Mouse (Mus musculus) neural tube, embryonic 15.5 days (tissue): ENCODE measurements around the gene Zfp729a. TPM values are rescaled to one million over a fixed set of nuclear protein-coding genes. Genes with fewer than 3 reads are reported as not detected.
"Not testable (repeated sequence)": the region's sequence is repeated elsewhere in the genome, so short reads cannot be mapped to it uniquely, and the experiment has no call there.

ENCODE experiments used
- ATAC-seq: fragments of 200-750 bp; cut with Nextera tagmentation; 2 replicates; pipeline ENCODE4 v1.8.0; 2017; ENCODE audit warnings: mild to moderate bottlenecking, moderate TSS enrichment, moderate library complexity; ENCODE audit not compliant: low FRiP score
- H3K27ac ChIP-seq: fragments of 300-500 bp; sonication (generic); replicated peaks from 2 replicates; pipeline ENCODE4 v1.5.1; 2015; ENCODE audit warnings: mild to moderate bottlenecking, inconsistent platforms
- H3K27me3 ChIP-seq: fragments of 300-500 bp; sonication (generic); replicated peaks from 2 replicates; pipeline ENCODE4 v1.6.1; 2015; ENCODE audit warnings: inconsistent platforms
- H3K36me3 ChIP-seq: fragments of 300-500 bp; sonication (generic); 2 replicates; pipeline ENCODE4 v1.6.1; 2015; ENCODE audit warnings: inconsistent platforms
- H3K4me1 ChIP-seq: fragments of 300-500 bp; sonication (generic); 2 replicates; pipeline ENCODE4 v1.6.1; 2015; ENCODE audit warnings: inconsistent platforms
- H3K4me2 ChIP-seq: fragments of 300-500 bp; sonication (generic); 2 replicates; pipeline ENCODE4 v1.6.1; 2015; ENCODE audit warnings: inconsistent platforms, mild to moderate bottlenecking, moderate library complexity
- H3K4me3 ChIP-seq: fragments of 300-500 bp; sonication (generic); replicated peaks from 2 replicates; pipeline ENCODE4 v1.5.1; 2015; ENCODE audit warnings: mild to moderate bottlenecking, inconsistent platforms
- H3K9ac ChIP-seq: fragments of 300-500 bp; sonication (generic); replicated peaks from 2 replicates; pipeline ENCODE4 v1.6.1; 2015; ENCODE audit warnings: mild to moderate bottlenecking, inconsistent platforms
- H3K9me3 ChIP-seq: fragments of 300-500 bp; sonication (generic); replicated peaks from 2 replicates; pipeline ENCODE4 v1.6.1; 2016; ENCODE audit warnings: inconsistent platforms
- WGBS: fragments of 180-500 bp; shearing (Covaris S2); methylation state at CpG from one replicate; pipeline ENCODE4 v1.1.7; 2015; ENCODE audit warnings: mixed read lengths; 5-methylcytosine and 5-hydroxymethylcytosine counted together
- polyA plus RNA-seq: library from polyadenylated mRNA; unstranded; fragments of >200 nt; fragmentation: Nextera tagmentation; extraction: Ambion mirVana; gene quantifications from 2 replicates; pipeline ENCODE4 v1.2.1, GENCODE M21; 2015

Zfp729a gene
- polyA plus RNA-seq = 2.9 and 3.4 TPM in 2 replicates

DNA sequence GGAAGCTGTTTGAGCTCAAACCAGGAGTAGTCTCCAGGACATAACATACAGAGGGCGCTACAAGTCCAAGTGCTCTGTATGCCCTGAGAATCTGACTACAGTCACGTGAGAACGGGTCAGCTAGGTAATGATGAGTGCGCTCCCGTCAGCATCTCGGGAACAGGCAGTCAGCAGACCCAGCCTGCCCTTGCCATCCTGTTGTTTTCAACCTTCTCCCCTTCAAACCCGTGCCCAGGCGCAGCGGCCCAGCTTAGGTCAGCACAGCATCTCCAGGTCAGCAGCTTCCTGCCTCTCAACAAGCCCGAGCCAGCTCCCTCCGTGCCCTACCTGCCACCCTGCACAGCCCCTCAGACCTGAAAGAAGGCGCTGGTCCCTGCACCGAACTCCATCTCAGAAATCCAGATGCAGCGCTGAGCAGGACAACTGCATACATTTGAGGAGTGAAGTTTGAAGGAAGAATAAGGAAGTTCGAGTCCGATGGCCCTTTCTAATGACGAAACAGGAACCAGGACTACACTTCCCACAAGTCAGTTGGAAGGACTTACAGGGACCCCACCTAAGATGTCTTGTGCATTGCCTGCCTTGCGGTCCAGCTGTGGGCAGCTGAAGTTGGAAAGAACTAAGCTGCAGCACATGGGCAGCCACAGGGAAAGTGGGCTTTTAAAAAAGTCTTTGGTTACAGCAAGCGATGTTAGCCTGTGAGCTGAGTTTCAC is at the start of gene Zfp729a, which contains the start of gene Gm49345:
TSS of gene Zfp729a (minus strand) at position 498 of the 714 bp plus-strand sequence.
TSS of gene Gm49345 (minus strand) at position 476 of the 714 bp plus-strand sequence.
- H3K27ac ChIP-seq = peak within 1 kb of the TSS; percentile 70
- H3K4me1 ChIP-seq = peaks cover 9% of the 10 kb centered on the region
- peak within 1 kb of the TSS; percentile 66 for H3K4me2 ChIP-seq
- H3K9ac ChIP-seq = peak within 1 kb of the TSS; percentile 76
- under 1% methylated on average over 19 of the region's 19 CpGs for WGBS
- ATAC-seq = peak; percentile 99
- no peaks in the 10 kb centered on the region for H3K9me3 ChIP-seq
- no peaks in the 10 kb centered on the region for H3K27me3 ChIP-seq
- H3K36me3 ChIP-seq = no peaks in the 10 kb centered on the region
- H3K4me3 ChIP-seq = peak within 1 kb of the TSS; percentile 73

DNA sequence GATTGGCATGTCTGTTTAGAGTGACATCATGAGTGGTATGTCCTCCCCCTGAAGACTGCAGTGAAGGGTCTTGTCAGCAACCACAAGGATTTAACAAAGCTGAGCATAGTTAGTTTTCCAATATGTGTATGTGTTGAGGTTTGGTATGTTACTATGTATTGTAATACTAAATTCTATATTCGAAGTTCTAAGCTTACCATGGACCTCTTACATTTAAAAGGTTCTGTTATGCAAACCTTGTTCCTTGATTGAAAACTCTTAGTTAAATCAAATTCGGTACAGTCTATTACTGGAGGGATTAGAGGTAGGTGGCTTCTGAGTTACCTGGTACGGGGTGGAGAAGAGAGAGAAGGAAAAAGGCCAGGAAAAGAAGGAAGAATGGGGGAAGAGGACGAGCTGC is 49.4 kb upstream of the Zfp729a start, which contains the start of gene Zfp738:
TSS of gene Zfp738 (minus strand) at position 101 of the 400 bp plus-strand sequence.
- Histone ChIP-seq H3K9ac (no peak within 1 kb of the TSS), H3K36me3 (no peaks in the 10 kb centered on the region), H3K27ac (no peak within 1 kb of the TSS), H3K9me3 (no peaks in the 10 kb centered on the region), H3K4me3 (no peak within 1 kb of the TSS), H3K27me3 (no peaks in the 10 kb centered on the region), H3K4me1 (peaks cover 9% of the 10 kb centered on the region), H3K4me2 (no peak within 1 kb of the TSS)
- ATAC-seq = no peak
- 85% methylated on average over 4 of the region's 4 CpGs for WGBS

DNA sequence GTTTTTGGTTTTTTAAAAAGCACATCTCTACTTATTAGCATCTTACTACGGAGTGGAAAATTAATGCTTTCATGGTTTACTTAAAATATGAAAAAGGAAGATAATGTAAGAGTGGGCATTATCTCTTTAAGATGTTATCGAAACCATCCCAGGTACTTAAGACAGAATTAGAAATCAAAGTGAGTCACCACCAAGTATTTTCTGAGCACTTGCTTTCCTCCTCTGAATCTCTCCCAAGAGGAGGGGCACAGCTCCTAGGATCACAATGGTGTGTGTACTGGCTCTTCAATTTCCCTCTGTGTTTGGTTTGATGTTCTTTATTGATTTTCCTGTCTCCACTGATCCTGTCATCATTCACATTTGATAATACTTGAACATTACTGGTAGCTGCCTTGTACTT is 46.2 kb upstream of the Zfp729a start:
- H3K9ac ChIP-seq, H3K4me1 ChIP-seq, H3K36me3 ChIP-seq, H3K27me3 ChIP-seq, H3K27ac ChIP-seq, H3K9me3 ChIP-seq: not testable (repeated sequence)
- 61% methylated on average over 2 of the region's 2 CpGs for WGBS
- peak; percentile 65 for ATAC-seq
- Histone ChIP-seq H3K4me2 (peak overlapping the region; percentile 81), H3K4me3 (peak overlapping the region; percentile 79)

- H3K4me1 ChIP-seq, H3K9me3 ChIP-seq, H3K27me3 ChIP-seq, H3K36me3 ChIP-seq: not testable (repeated sequence)
- Histone ChIP-seq H3K4me2 (peak overlapping the region; percentile 81), H3K9ac (peak overlapping the region; percentile 79), H3K27ac (peak overlapping the region; percentile 56; the same call in 1 of the 2 replicates), H3K4me3 (peak overlapping the region; percentile 79)
- ATAC-seq = peak; percentile 100
- 12% methylated on average over 16 of the region's 16 CpGs for WGBS
Measured at GRCm38 (mm10) chr13:67682959-67683735, 45.6 kb upstream of the Zfp729a start.

DNA sequence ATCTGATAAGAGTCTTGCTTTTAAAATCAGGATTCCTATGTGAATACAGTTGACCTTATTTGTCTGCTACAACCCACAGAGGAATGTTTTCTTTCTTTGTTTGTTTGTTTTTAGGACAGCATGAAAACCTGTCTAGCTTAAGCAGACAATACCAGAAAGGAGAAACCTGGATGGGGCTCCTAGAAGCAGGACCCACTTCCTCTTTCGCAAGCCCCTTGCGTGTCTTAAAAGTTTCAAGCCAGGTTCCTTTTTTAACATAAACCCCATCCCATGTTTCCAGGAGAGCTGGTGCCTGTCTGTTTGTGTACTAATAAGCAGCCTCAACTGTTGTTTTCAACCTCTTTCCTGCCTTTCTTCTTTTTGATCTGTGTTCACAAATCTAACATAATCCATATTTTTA is 37.3 kb upstream of the Zfp729a start:
- Histone ChIP-seq H3K9me3 (no peaks in the 10 kb centered on the region), H3K9ac (no peak overlapping the region), H3K4me3 (no peak overlapping the region), H3K36me3 (peaks cover 14% of the 10 kb centered on the region), H3K27ac (no peak overlapping the region), H3K27me3 (no peaks in the 10 kb centered on the region), H3K4me2 (no peak overlapping the region), H3K4me1 (no peaks in the 10 kb centered on the region)
- 99% methylated on average over 2 of the region's 2 CpGs for WGBS
- no peak for ATAC-seq

DNA sequence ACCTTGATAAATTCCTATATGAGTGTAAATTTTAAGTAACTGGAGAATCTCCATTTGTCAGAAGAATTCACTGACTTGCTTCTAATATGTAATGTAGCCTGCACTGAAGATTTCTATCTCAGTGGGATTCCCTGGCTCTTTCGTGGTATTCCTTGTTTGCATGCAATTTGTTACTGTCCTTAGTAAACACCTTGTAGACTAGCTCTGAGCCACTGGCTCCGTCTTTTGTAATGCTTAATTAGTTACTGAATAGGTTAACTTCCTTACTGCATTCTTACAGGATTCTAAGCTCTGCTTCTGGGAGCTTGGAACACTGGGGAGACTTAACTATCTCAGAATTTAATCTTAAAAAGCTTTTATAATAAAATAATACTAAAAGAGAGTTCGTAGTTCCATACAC is 14.9 kb upstream of the Zfp729a start:
- no peak overlapping the region for H3K4me3 ChIP-seq
- no peak overlapping the region for H3K9ac ChIP-seq
- no peaks in the 10 kb centered on the region for H3K36me3 ChIP-seq
- no peak for ATAC-seq
- no peak overlapping the region for H3K27ac ChIP-seq
- H3K27me3 ChIP-seq = no peaks in the 10 kb centered on the region
- 40% methylated on average over 3 of the region's 3 CpGs for WGBS
- H3K9me3 ChIP-seq = no peaks in the 10 kb centered on the region
- H3K4me2 ChIP-seq = no peak overlapping the region
- H3K4me1 ChIP-seq = no peaks in the 10 kb centered on the region

- peaks cover 8% of the 10 kb centered on the region for H3K4me1 ChIP-seq
- no peak for ATAC-seq
- H3K27ac ChIP-seq = no peak overlapping the region
- WGBS = 92% methylated on average over 4 of the region's 4 CpGs
- H3K9ac ChIP-seq = no peak overlapping the region
- no peaks in the 10 kb centered on the region for H3K9me3 ChIP-seq
- H3K4me2 ChIP-seq = peak overlapping the region; percentile 60
- no peak overlapping the region for H3K4me3 ChIP-seq
- H3K27me3 ChIP-seq = no peaks in the 10 kb centered on the region
- H3K36me3 ChIP-seq = no peaks in the 10 kb centered on the region; the same call in 1 of the 2 replicates
Measured at GRCm38 (mm10) chr13:67610108-67610507, 27.5 kb downstream of the Zfp729a start.

DNA sequence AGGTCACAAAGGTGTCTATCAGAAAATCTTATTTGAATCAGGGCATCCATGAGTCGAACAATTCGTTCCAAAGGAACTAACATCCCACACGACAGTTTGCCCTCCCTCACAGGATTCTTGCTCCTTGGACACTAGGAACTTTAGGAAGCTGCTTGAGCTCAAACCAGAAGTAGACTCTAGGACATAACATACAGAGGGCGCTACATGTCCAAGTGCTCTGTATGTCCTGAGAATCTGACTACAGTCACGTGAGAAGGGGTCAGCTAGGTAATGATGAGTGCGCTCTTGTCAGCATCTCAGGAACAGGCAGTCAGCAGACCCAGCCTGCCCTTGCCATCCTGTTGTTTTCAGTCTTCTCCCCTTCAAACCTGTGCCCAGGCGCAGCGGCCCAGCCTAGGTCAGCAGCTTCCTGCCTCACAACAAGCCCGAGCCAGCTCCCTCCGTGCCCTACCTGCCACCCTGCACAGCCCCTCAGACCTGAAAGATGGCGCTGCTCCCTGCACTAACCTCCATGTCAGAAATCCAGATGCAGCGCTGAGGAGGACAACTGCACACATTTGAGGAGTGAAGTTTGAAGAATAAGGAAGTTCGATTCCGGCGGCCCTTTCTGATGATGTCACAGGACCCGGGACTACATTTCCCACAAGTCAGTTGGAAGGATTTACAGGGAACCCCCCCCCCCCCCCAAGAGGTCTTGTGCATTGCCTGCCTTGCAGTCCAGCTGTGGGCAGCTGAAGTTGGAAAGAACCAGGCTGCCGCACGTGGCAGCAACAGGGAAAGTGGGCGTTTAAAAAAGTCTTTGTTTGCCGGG is 28.3 kb downstream of the Zfp729a start, which contains the start of gene Zfp729b:
TSS of gene Zfp729b (minus strand) at position 642 of the 811 bp plus-strand sequence.
- 3% methylated on average over 20 of the region's 20 CpGs for WGBS
- peak; percentile 98 for ATAC-seq
- H3K4me3 ChIP-seq = peak within 1 kb of the TSS; percentile 82

DNA sequence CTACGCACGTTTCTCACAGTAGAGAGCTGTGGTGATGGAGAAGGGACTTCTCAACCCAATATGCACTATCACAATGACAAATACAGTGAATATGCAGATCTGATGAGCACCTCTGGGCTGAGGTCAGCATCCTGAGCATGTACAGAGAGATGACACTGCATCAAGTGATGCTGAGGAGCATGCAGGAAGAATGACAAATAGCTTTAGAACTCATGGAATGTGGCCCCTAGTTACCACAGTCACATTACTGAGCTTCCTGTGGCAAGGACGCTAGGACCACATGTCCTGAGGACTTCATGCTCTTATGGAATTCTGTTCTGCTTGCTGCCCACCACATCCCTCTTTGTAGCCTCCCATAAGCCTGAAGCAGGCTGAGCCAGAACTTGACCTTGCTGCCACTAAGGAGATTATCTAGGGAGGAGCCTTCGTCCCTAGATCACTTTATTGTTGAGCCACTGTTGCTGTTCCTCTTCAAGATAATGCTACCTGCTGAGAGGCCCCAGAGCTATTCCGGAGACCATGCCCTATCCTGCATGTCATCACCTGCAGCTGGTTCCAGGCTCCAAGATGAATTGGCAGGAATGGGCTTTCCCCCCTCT is 64.9 kb downstream of the Zfp729a start:
- Histone ChIP-seq H3K36me3 (no peaks in the 10 kb centered on the region), H3K27ac (no peak overlapping the region), H3K4me1 (no peaks in the 10 kb centered on the region), H3K9me3 (no peaks in the 10 kb centered on the region), H3K4me3 (no peak overlapping the region), H3K27me3 (no peaks in the 10 kb centered on the region), H3K4me2 (no peak overlapping the region), H3K9ac (no peak overlapping the region)
- no peak for ATAC-seq
- 77% methylated on average over 5 of the region's 5 CpGs for WGBS

More for the DNA sequence above, 28.3 kb downstream of the Zfp729a start, which contains the start of gene Zfp729b:
- H3K4me1 ChIP-seq = peaks cover 8% of the 10 kb centered on the region
- H3K36me3 ChIP-seq = no peaks in the 10 kb centered on the region; the same call in 1 of the 2 replicates
- peak within 1 kb of the TSS; percentile 76 for H3K9ac ChIP-seq
- peak within 1 kb of the TSS; percentile 60 for H3K4me2 ChIP-seq
- H3K9me3 ChIP-seq = no peaks in the 10 kb centered on the region
- peak within 1 kb of the TSS; percentile 82 for H3K27ac ChIP-seq
- H3K27me3 ChIP-seq = no peaks in the 10 kb centered on the region
